Mouse (Mus musculus): Measurements from ENCODE around the gene Calhm6. TPM values are rescaled to one million over a fixed set of nuclear protein-coding genes. Genes with fewer than 3 reads are reported as not detected.

The Calhm6 gene
- polyA plus RNA-seq, 1 experiment from 2014 or later: 1.7 TPM

DNA sequence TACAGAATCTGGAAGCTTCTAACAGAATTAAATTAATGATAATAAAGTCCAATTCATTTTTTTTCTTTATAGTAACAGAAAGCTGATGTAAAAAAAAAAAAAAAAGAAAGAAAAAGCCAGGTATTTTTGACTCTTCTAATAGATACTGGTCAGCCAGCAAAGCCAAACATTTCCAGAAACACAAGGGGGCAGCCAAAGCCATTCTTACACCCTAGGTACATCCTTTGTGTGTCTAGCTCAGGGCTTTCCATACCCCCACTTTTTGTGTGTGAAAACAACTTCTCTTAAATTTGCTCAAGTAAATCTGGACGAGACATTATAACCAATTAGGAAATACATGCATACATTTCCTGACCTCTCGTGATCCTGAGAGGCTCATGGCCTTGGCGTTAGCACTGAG is 24.0 kb upstream of the Calhm6 start:
- DNase-seq (ENCODE audit: low spot score): no peak

DNA sequence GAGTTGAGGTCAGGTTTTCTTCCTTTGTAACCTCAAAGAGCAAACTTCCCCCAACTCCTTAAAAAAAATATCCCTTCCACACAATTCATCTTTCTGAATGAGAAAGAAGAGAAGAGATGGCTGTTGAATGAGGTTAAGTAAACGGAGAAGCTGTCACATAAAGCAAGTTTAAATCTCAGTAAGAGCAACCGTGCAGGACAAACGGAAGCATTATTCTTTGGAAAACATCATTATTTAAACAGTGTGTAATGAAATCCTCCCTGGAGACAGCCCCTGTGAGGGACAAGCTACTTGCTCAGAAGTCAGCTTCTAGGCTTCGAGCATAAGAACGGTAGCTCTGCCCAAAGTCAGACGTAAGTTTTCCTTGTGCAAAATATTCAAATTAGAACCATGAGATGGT is 22.7 kb upstream of the Calhm6 start:
- H3K9ac ChIP-seq (ENCODE audit: low read length): no peak overlapping the region
- 39% methylated on average over 6 of the region's 6 CpGs for WGBS
- DNase-seq (ENCODE audit: low spot score): no peak

More for the DNA sequence above, 24.0 kb upstream of the Calhm6 start:
- H3K9ac ChIP-seq (ENCODE audit: low read length): no peak overlapping the region
- no peak overlapping the region for H3K4me3 ChIP-seq (ENCODE audit: low read depth, low read length)
- no peak overlapping the region for H3K4me2 ChIP-seq (ENCODE audit: low read length)
- H3K27me3 ChIP-seq (replicated peaks; ENCODE audit: control insufficient read depth, insufficient read depth, low read length): no peaks in the 10 kb centered on the region
- H3K36me3 ChIP-seq (ENCODE audit: control insufficient read depth, insufficient read depth, low read length): peaks cover 22% of the 10 kb centered on the region
- ATAC-seq (replicated peaks; ENCODE audit: low FRiP score, low TSS enrichment, low read depth): no peak
- no peaks in the 10 kb centered on the region for H3K4me1 ChIP-seq (replicated peaks; ENCODE audit: control insufficient read depth, insufficient read depth, low read length)
- H3K9me3 ChIP-seq (ENCODE audit: control insufficient read depth, low read length): no peaks in the 10 kb centered on the region
- no peak overlapping the region for H3K27ac ChIP-seq (ENCODE audit: low read depth)
- WGBS: 79% methylated on average over 3 of the region's 3 CpGs

DNA sequence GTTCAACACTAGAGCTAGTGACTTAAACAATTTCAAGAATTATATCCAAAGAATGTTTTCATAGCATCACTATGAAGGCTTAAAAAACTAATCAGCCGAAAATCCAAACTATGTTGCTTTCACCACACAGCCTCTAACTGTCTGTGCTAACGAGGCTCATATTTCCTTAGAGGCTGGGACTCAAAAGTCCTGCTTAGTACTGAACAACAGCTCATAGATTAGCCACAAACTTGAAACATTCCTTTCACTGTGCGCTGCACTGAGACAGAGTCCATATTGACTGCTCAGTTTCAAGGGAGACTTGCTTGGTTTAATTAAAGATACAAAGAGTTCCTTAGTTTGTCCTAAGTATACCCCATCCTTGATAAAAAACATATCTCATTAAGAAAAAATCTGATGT is 22.0 kb upstream of the Calhm6 start:
- H3K27me3 ChIP-seq (replicated peaks; ENCODE audit: control insufficient read depth, insufficient read depth, low read length): no peaks in the 10 kb centered on the region
- DNase-seq (ENCODE audit: low spot score) (no peak), ATAC-seq (replicated peaks; ENCODE audit: low FRiP score, low TSS enrichment, low read depth) (no peak)
- no peak overlapping the region for H3K27ac ChIP-seq (ENCODE audit: low read depth)
- no peaks in the 10 kb centered on the region for H3K4me1 ChIP-seq (replicated peaks; ENCODE audit: control insufficient read depth, insufficient read depth, low read length)
- H3K9me3 ChIP-seq (ENCODE audit: control insufficient read depth, low read length): no peaks in the 10 kb centered on the region
- H3K9ac ChIP-seq (ENCODE audit: low read length): no peak overlapping the region
- peaks cover 18% of the 10 kb centered on the region for H3K36me3 ChIP-seq (ENCODE audit: control insufficient read depth, insufficient read depth, low read length)
- H3K4me2 ChIP-seq (ENCODE audit: low read length): no peak overlapping the region
- no peak overlapping the region for H3K4me3 ChIP-seq (ENCODE audit: low read depth, low read length)
- WGBS: 77% methylated on average over 3 of the region's 3 CpGs

More for the DNA sequence above, 22.7 kb upstream of the Calhm6 start:
- H3K36me3 ChIP-seq (ENCODE audit: control insufficient read depth, insufficient read depth, low read length): peaks cover 18% of the 10 kb centered on the region
- H3K27me3 ChIP-seq (replicated peaks; ENCODE audit: control insufficient read depth, insufficient read depth, low read length): no peaks in the 10 kb centered on the region
- no peak overlapping the region for H3K4me2 ChIP-seq (ENCODE audit: low read length)
- H3K9me3 ChIP-seq (ENCODE audit: control insufficient read depth, low read length): no peaks in the 10 kb centered on the region
- H3K27ac ChIP-seq (ENCODE audit: low read depth): no peak overlapping the region
- no peaks in the 10 kb centered on the region for H3K4me1 ChIP-seq (replicated peaks; ENCODE audit: control insufficient read depth, insufficient read depth, low read length)
- no peak overlapping the region for H3K4me3 ChIP-seq (ENCODE audit: low read depth, low read length)
- no peak for ATAC-seq (replicated peaks; ENCODE audit: low FRiP score, low TSS enrichment, low read depth)

DNA sequence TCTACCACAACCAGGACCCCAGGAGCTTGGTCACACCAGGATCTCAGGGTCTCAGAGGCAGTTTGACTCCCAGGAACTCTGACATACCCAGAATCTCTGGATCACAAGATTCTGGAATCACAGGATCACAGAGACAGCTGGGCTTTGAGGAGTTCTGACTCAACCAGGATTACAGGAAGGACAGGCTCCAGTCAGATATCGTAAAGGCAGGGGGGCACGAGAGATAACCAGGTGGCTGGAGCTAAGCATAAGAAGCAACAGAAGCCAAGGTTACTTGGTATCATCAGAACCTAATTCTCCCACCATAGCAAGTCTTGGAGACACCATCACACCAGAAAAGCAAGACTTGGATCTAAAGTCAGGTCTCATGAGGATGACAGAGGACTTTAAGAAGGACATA is 13.9 kb upstream of the Calhm6 start:
- H3K36me3 ChIP-seq (ENCODE audit: control insufficient read depth, insufficient read depth, low read length): no peaks in the 10 kb centered on the region
- DNase-seq (ENCODE audit: low spot score) (no peak), ATAC-seq (replicated peaks; ENCODE audit: low FRiP score, low TSS enrichment, low read depth) (no peak)
- no peak overlapping the region for H3K9ac ChIP-seq (ENCODE audit: low read length)
- 76% methylated on average over 2 of the region's 2 CpGs for WGBS
- no peaks in the 10 kb centered on the region for H3K9me3 ChIP-seq (ENCODE audit: control insufficient read depth, low read length)
- no peaks in the 10 kb centered on the region for H3K27me3 ChIP-seq (replicated peaks; ENCODE audit: control insufficient read depth, insufficient read depth, low read length)
- H3K4me2 ChIP-seq (ENCODE audit: low read length): no peak overlapping the region
- no peak overlapping the region for H3K27ac ChIP-seq (ENCODE audit: low read depth)
- H3K4me3 ChIP-seq (ENCODE audit: low read depth, low read length): no peak overlapping the region
- H3K4me1 ChIP-seq (replicated peaks; ENCODE audit: control insufficient read depth, insufficient read depth, low read length): no peaks in the 10 kb centered on the region

DNA sequence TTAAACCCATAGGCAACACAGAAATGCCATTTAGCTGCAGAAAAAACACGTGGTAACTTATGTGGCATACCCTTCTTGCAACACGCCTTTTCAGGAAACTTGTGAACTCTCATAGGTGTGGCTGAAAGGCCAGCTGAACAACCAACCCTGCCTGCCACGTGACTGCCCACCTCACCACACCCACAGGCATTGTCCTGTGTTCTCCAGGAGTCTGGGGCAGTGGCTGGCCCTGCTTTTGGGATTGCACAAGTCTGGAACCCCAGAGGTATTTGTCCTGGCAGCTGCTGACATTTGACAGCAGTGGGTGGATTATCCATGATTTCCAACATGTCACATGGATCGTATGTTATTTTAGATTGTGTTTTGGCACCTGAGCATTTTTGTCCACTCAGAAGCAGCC is 12.0 kb upstream of the Calhm6 start:
- ATAC-seq (replicated peaks; ENCODE audit: low FRiP score, low TSS enrichment, low read depth) (no peak), DNase-seq (ENCODE audit: low spot score) (no peak)
- H3K9ac ChIP-seq (ENCODE audit: low read length): no peak overlapping the region
- no peak overlapping the region for H3K27ac ChIP-seq (ENCODE audit: low read depth)
- no peaks in the 10 kb centered on the region for H3K4me1 ChIP-seq (replicated peaks; ENCODE audit: control insufficient read depth, insufficient read depth, low read length)
- no peak overlapping the region for H3K4me2 ChIP-seq (ENCODE audit: low read length)
- 73% methylated on average over 4 of the region's 4 CpGs for WGBS
- H3K9me3 ChIP-seq (ENCODE audit: control insufficient read depth, low read length): no peaks in the 10 kb centered on the region
- no peaks in the 10 kb centered on the region for H3K36me3 ChIP-seq (ENCODE audit: control insufficient read depth, insufficient read depth, low read length)
- H3K27me3 ChIP-seq (replicated peaks; ENCODE audit: control insufficient read depth, insufficient read depth, low read length): no peaks in the 10 kb centered on the region
- H3K4me3 ChIP-seq (ENCODE audit: low read depth, low read length): no peak overlapping the region

DNA sequence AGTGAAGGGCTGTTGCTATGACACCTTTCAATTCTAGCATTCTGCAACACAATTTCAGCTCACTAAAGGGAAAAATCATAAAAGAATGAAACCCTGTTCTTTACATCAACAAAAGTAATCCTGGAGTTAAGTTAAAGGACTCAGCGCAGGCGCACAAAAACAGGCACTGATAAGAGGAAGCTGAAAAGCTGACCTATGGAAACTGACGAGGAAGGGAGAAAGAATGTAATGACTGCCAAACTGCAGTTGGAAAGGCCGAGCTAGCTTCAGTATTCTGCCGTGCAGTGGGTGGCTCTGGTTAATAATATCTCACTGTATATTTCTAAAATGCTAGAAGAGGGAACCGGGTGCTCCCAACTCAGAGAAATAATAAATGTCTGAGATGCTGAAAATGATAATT is 10.2 kb upstream of the Calhm6 start:
- ATAC-seq (replicated peaks; ENCODE audit: low FRiP score, low TSS enrichment, low read depth) (no peak), DNase-seq (ENCODE audit: low spot score) (no peak)
- H3K9me3 ChIP-seq (ENCODE audit: control insufficient read depth, low read length): no peaks in the 10 kb centered on the region
- no peaks in the 10 kb centered on the region for H3K36me3 ChIP-seq (ENCODE audit: control insufficient read depth, insufficient read depth, low read length)
- no peaks in the 10 kb centered on the region for H3K4me1 ChIP-seq (replicated peaks; ENCODE audit: control insufficient read depth, insufficient read depth, low read length)
- H3K27ac ChIP-seq (ENCODE audit: low read depth): no peak overlapping the region
- H3K9ac ChIP-seq (ENCODE audit: low read length): no peak overlapping the region
- H3K4me3 ChIP-seq (ENCODE audit: low read depth, low read length): no peak overlapping the region
- WGBS: 43% methylated on average over 6 of the region's 6 CpGs
- no peak overlapping the region for H3K4me2 ChIP-seq (ENCODE audit: low read length)
- H3K27me3 ChIP-seq (replicated peaks; ENCODE audit: control insufficient read depth, insufficient read depth, low read length): no peaks in the 10 kb centered on the region

DNA sequence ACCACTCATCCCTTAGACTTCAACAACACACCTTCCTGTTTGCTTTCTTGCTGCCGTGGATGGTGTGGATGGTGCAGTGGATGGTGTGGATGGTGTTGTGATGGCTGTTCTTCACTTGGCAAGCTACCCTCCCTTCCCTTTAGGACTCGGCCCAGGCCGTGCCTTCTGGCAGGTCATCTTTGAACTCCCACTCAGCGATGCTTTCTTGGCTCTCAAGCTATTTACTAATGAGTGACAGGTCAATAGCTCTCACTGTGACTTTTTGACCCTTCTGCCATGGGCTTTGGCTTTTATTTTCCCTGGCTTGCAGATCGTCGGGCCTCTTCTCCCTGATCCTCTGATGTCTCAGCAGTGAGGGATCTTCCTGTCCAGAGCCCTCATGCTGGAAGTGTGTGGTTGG is 8.6 kb upstream of the Calhm6 start:
- Histone ChIP-seq H3K36me3 (ENCODE audit: control insufficient read depth, insufficient read depth, low read length) (no peaks in the 10 kb centered on the region), H3K4me1 (replicated peaks; ENCODE audit: control insufficient read depth, insufficient read depth, low read length) (no peaks in the 10 kb centered on the region), H3K27ac (ENCODE audit: low read depth) (no peak overlapping the region), H3K4me2 (ENCODE audit: low read length) (no peak overlapping the region), H3K9me3 (ENCODE audit: control insufficient read depth, low read length) (no peaks in the 10 kb centered on the region), H3K9ac (ENCODE audit: low read length) (no peak overlapping the region), H3K27me3 (replicated peaks; ENCODE audit: control insufficient read depth, insufficient read depth, low read length) (no peaks in the 10 kb centered on the region), H3K4me3 (ENCODE audit: low read depth, low read length) (no peak overlapping the region)
- DNase-seq (ENCODE audit: low spot score) (no peak), ATAC-seq (replicated peaks; ENCODE audit: low FRiP score, low TSS enrichment, low read depth) (no peak)
- 25% methylated on average over 6 of the region's 6 CpGs for WGBS

DNA sequence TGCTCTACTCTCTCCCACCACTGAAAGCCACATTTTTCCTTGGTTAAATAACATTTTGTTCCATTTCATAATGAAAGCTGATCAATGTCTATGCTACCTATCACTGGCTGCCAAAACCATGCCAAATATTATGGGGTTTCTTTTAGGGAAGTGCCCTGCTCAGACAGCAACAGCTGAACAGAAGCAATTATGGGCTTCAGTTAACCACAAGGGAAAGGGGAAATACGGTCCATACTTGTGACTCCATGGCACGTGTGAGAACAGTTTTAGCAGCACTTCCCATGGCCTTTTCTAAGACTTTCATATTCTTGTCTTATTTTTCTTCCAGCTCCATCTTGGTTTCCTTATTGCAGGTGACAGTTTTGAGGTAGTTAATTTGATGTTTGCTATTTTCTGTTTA is 3.6 kb upstream of the Calhm6 start:
- H3K27me3 ChIP-seq (replicated peaks; ENCODE audit: control insufficient read depth, insufficient read depth, low read length): no peaks in the 10 kb centered on the region
- H3K4me2 ChIP-seq (ENCODE audit: low read length): no peak overlapping the region
- no peaks in the 10 kb centered on the region; the same call in 1 of the 2 replicates for H3K4me1 ChIP-seq (replicated peaks; ENCODE audit: control insufficient read depth, insufficient read depth, low read length)
- no peak overlapping the region for H3K27ac ChIP-seq (ENCODE audit: low read depth)
- 78% methylated on average over 2 of the region's 2 CpGs for WGBS
- no peak for DNase-seq (ENCODE audit: low spot score)
- ATAC-seq (replicated peaks; ENCODE audit: low FRiP score, low TSS enrichment, low read depth): no peak
- no peaks in the 10 kb centered on the region for H3K36me3 ChIP-seq (ENCODE audit: control insufficient read depth, insufficient read depth, low read length)
- H3K9me3 ChIP-seq (ENCODE audit: control insufficient read depth, low read length): no peaks in the 10 kb centered on the region
- no peak overlapping the region for H3K9ac ChIP-seq (ENCODE audit: low read length)
- H3K4me3 ChIP-seq (ENCODE audit: low read depth, low read length): no peak overlapping the region

DNA sequence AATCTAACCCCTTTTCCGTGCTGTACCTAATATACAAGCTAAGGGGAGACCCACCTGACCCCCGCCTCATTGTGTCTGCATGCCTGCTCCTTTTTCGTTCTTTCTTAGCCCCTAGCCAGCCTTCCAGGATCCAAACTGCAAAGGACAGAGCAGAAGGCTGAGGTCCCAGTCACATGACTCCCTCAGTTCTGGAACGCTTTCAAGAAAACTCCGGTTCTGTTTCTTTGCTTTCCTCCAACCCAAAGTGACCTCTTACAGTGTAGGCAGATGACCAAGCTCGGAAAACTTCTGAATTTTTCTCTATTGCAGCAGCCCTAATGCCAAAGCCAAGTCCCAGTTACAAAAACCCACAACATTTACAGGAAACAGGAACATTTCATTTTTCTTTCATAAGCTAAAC is 607 bp upstream of the Calhm6 start:
- H3K27me3 ChIP-seq (replicated peaks; ENCODE audit: control insufficient read depth, insufficient read depth, low read length): no peaks in the 10 kb centered on the region
- DNase-seq (ENCODE audit: low spot score) (no peak), ATAC-seq (replicated peaks; ENCODE audit: low FRiP score, low TSS enrichment, low read depth) (no peak)
- H3K9me3 ChIP-seq (ENCODE audit: control insufficient read depth, low read length): no peaks in the 10 kb centered on the region
- no peak overlapping the region for H3K4me3 ChIP-seq (ENCODE audit: low read depth, low read length)
- WGBS: 81% methylated on average over 6 of the region's 6 CpGs
- H3K4me2 ChIP-seq (ENCODE audit: low read length): no peak overlapping the region
- no peaks in the 10 kb centered on the region for H3K36me3 ChIP-seq (ENCODE audit: control insufficient read depth, insufficient read depth, low read length)
- H3K27ac ChIP-seq (ENCODE audit: low read depth): no peak overlapping the region
- no peak overlapping the region for H3K9ac ChIP-seq (ENCODE audit: low read length)
- no peaks in the 10 kb centered on the region; the same call in 1 of the 2 replicates for H3K4me1 ChIP-seq (replicated peaks; ENCODE audit: control insufficient read depth, insufficient read depth, low read length)
